ENCODE assay signal across 26 mouse cellular contexts in genomic region chr17:64774218-64774617, GRCm38 (mm10).
"Had no signal": no experiment of that assay in that cellular context is flagged by ENCODE, and none has a peak within 500 bp of the region (broad histone marks: within the 10 kb centered on the region; RNA-seq: fewer than 3 reads in every experiment).

No protein-coding gene starts in this region.

- H3K36me3 ChIP-seq: heart, embryonic 13.5 days; heart, embryonic 15.5 days; hindbrain, embryonic 10.5 days; hindbrain, embryonic 12.5 days; intestine, embryonic 15.5 days; limb, embryonic 10.5 days; limb, embryonic 12.5 days had no signal

- H3K4me2 ChIP-seq: heart, embryonic 11.5 days; heart, embryonic 13.5 days; heart, embryonic 15.5 days; hindbrain, embryonic 12.5 days; hindbrain, embryonic 14.5 days; intestine, embryonic 15.5 days; limb, embryonic 12.5 days had no signal

- H3K9me3 ChIP-seq: heart, embryonic 13.5 days; heart, embryonic 15.5 days; hindbrain, embryonic 10.5 days; hindbrain, embryonic 12.5 days; intestine, embryonic 15.5 days; limb, embryonic 10.5 days; limb, embryonic 12.5 days had no signal

- H3K9ac ChIP-seq: heart, embryonic 13.5 days; heart, embryonic 15.5 days; hindbrain, embryonic 12.5 days; hindbrain, embryonic 14.5 days; intestine, embryonic 15.5 days; limb, embryonic 12.5 days had no signal

- H3K4me1 ChIP-seq: heart, embryonic 13.5 days; heart, embryonic 15.5 days; intestine, embryonic 15.5 days; limb, embryonic 10.5 days; limb, embryonic 12.5 days had no signal

- ATAC-seq: forebrain, embryonic 16.5 days; hindbrain, embryonic 16.5 days; inflammation-experienced regulatory T-cells, adult 6 months; intestine, embryonic 15.5 days; intestine, postnatal 0 days had no signal

- H3K27ac ChIP-seq: gastrocnemius, adult 2 months; heart, embryonic 13.5 days; heart, embryonic 15.5 days; hindbrain, embryonic 10.5 days; hindbrain, embryonic 12.5 days; hindbrain, embryonic 14.5 days; intestine, embryonic 15.5 days; layer of hippocampus, adult 2 months; left cerebral cortex, adult 2 months; limb, embryonic 10.5 days; limb, embryonic 12.5 days had no signal

- H3K27me3 ChIP-seq: heart, embryonic 13.5 days; heart, embryonic 15.5 days; hindbrain, embryonic 12.5 days; intestine, embryonic 15.5 days; limb, embryonic 12.5 days had no signal

- DNase-seq: gastrocnemius, adult 2 months; gastrocnemius, postnatal 10 days; gastrocnemius, postnatal 25 days; heart, postnatal 14 days; heart, postnatal 4 days; kidney, adult 18-20 months; kidney, adult 8-10 months; kidney, postnatal 10 days; kidney, postnatal 25 days; kidney, postnatal 4 days; liver had no signal

- H3K4me3 ChIP-seq: gastrocnemius, adult 2 months; heart, embryonic 13.5 days; heart, embryonic 15.5 days; hindbrain, embryonic 10.5 days; hindbrain, embryonic 12.5 days; intestine, embryonic 15.5 days; layer of hippocampus, adult 2 months; left cerebral cortex, adult 2 months; limb, embryonic 10.5 days; limb, embryonic 12.5 days had no signal
